Mouse (Mus musculus): ENCODE measurements around the gene Lrmp. TPM values are rescaled to one million over a fixed set of nuclear protein-coding genes. Genes with fewer than 3 reads are reported as not detected.

Lrmp gene
- polyA plus RNA-seq, 1 experiment: not detected

GRCm38 (mm10) chr6:145171892-145172606, 56.6 kb downstream of the Lrmp start:
- Histone ChIP-seq H3K36me3 (ENCODE audit: control insufficient read depth, insufficient read depth) (no peaks in the 10 kb centered on the region), H3K79me3 (ENCODE audit: low read depth) (no peaks in the 10 kb centered on the region), H3K27me3 (ENCODE audit: control insufficient read depth, insufficient read depth, insufficient read length) (peaks cover 6% of the 10 kb centered on the region), H3K79me2 (ENCODE audit: control insufficient read depth, insufficient read depth) (no peaks in the 10 kb centered on the region), H3ac (ENCODE audit: control insufficient read depth, insufficient read length, low read depth) (no peak overlapping the region), H3K4me3 (ENCODE audit: insufficient read depth, poor library complexity, severe bottlenecking) (no peak overlapping the region)
- no peak for TF ChIP-seq MYOG (IDR thresholded peaks at IDR 0.05; ENCODE audit: control insufficient read depth, extremely low read depth, insufficient read length)
- TF ChIP-seq MAX (IDR thresholded peaks at IDR 0.05): no peak
- no peak for TF ChIP-seq FOSL1 (IDR thresholded peaks at IDR 0.05; ENCODE audit: insufficient read depth, low read length, poor library complexity, severe bottlenecking)
- TF ChIP-seq CTCF (IDR thresholded peaks at IDR 0.05; ENCODE audit: control insufficient read depth, insufficient read depth, insufficient read length): no peak
- no peak for TF ChIP-seq USF1 (IDR thresholded peaks at IDR 0.05; ENCODE audit: low read depth)
- TF ChIP-seq CEBPB (IDR thresholded peaks at IDR 0.05; ENCODE audit: low read depth): no peak
- TF ChIP-seq MYOD1 (IDR thresholded peaks at IDR 0.05; ENCODE audit: control insufficient read depth, insufficient read length, low read depth): no peak

- H3K79me2 ChIP-seq (ENCODE audit: control insufficient read depth, insufficient read depth): no peaks in the 10 kb centered on the region
- no peak for TF ChIP-seq USF1 (IDR thresholded peaks at IDR 0.05; ENCODE audit: low read depth)
- no peak for TF ChIP-seq CEBPB (IDR thresholded peaks at IDR 0.05; ENCODE audit: low read depth)
- no peak for TF ChIP-seq MYOG (IDR thresholded peaks at IDR 0.05; ENCODE audit: control insufficient read depth, extremely low read depth, insufficient read length)
- no peak for TF ChIP-seq FOSL1 (IDR thresholded peaks at IDR 0.05; ENCODE audit: insufficient read depth, low read length, poor library complexity, severe bottlenecking)
- H3ac ChIP-seq (ENCODE audit: control insufficient read depth, insufficient read length, low read depth): no peak overlapping the region
- H3K27me3 ChIP-seq (ENCODE audit: control insufficient read depth, insufficient read depth, insufficient read length): no peaks in the 10 kb centered on the region
- no peaks in the 10 kb centered on the region for H3K79me3 ChIP-seq (ENCODE audit: low read depth)
- H3K4me3 ChIP-seq (ENCODE audit: insufficient read depth, poor library complexity, severe bottlenecking): no peak overlapping the region
- no peaks in the 10 kb centered on the region for H3K36me3 ChIP-seq (ENCODE audit: control insufficient read depth, insufficient read depth)
Measured at GRCm38 (mm10) chr6:145173781-145174191, 58.3 kb downstream of the Lrmp start.

GRCm38 (mm10) chr6:145175571-145175981, 60.1 kb downstream of the Lrmp start:
- H3K36me3 ChIP-seq (ENCODE audit: control insufficient read depth, insufficient read depth): no peaks in the 10 kb centered on the region
- H3K79me2 ChIP-seq (ENCODE audit: control insufficient read depth, insufficient read depth): no peaks in the 10 kb centered on the region
- TF ChIP-seq MAX (IDR thresholded peaks at IDR 0.05) (no peak), CTCF (IDR thresholded peaks at IDR 0.05; ENCODE audit: control insufficient read depth, insufficient read depth, insufficient read length) (no peak), MYOD1 (IDR thresholded peaks at IDR 0.05; ENCODE audit: control insufficient read depth, insufficient read length, low read depth) (no peak), USF1 (IDR thresholded peaks at IDR 0.05; ENCODE audit: low read depth) (no peak), CEBPB (IDR thresholded peaks at IDR 0.05; ENCODE audit: low read depth) (no peak)
- H3K79me3 ChIP-seq (ENCODE audit: low read depth): no peaks in the 10 kb centered on the region
- H3K4me3 ChIP-seq (ENCODE audit: insufficient read depth, poor library complexity, severe bottlenecking): no peak overlapping the region
- no peak overlapping the region for H3ac ChIP-seq (ENCODE audit: control insufficient read depth, insufficient read length, low read depth)
- no peaks in the 10 kb centered on the region for H3K27me3 ChIP-seq (ENCODE audit: control insufficient read depth, insufficient read depth, insufficient read length)

- no peaks in the 10 kb centered on the region for H3K36me3 ChIP-seq (ENCODE audit: control insufficient read depth, insufficient read depth)
- no peaks in the 10 kb centered on the region for H3K27me3 ChIP-seq (ENCODE audit: control insufficient read depth, insufficient read depth, insufficient read length)
- no peaks in the 10 kb centered on the region for H3K79me3 ChIP-seq (ENCODE audit: low read depth)
- no peak overlapping the region for H3K4me3 ChIP-seq (ENCODE audit: insufficient read depth, poor library complexity, severe bottlenecking)
- TF ChIP-seq FOSL1 (IDR thresholded peaks at IDR 0.05; ENCODE audit: insufficient read depth, low read length, poor library complexity, severe bottlenecking) (no peak), USF1 (IDR thresholded peaks at IDR 0.05; ENCODE audit: low read depth) (no peak), MYOD1 (IDR thresholded peaks at IDR 0.05; ENCODE audit: control insufficient read depth, insufficient read length, low read depth) (no peak), MAX (IDR thresholded peaks at IDR 0.05) (no peak), CEBPB (IDR thresholded peaks at IDR 0.05; ENCODE audit: low read depth) (no peak), CTCF (IDR thresholded peaks at IDR 0.05; ENCODE audit: control insufficient read depth, insufficient read depth, insufficient read length) (no peak), MYOG (IDR thresholded peaks at IDR 0.05; ENCODE audit: control insufficient read depth, extremely low read depth, insufficient read length) (no peak)
- no peak overlapping the region for H3ac ChIP-seq (ENCODE audit: control insufficient read depth, insufficient read length, low read depth)
- H3K79me2 ChIP-seq (ENCODE audit: control insufficient read depth, insufficient read depth): no peaks in the 10 kb centered on the region
Measured at GRCm38 (mm10) chr6:145176474-145176873, 61.0 kb downstream of the Lrmp start.

- Histone ChIP-seq H3K79me3 (ENCODE audit: low read depth) (no peaks in the 10 kb centered on the region), H3ac (ENCODE audit: control insufficient read depth, insufficient read length, low read depth) (no peak overlapping the region), H3K27me3 (ENCODE audit: control insufficient read depth, insufficient read depth, insufficient read length) (no peaks in the 10 kb centered on the region), H3K4me3 (ENCODE audit: insufficient read depth, poor library complexity, severe bottlenecking) (no peak overlapping the region), H3K79me2 (ENCODE audit: control insufficient read depth, insufficient read depth) (no peaks in the 10 kb centered on the region), H3K36me3 (ENCODE audit: control insufficient read depth, insufficient read depth) (no peaks in the 10 kb centered on the region)
- TF ChIP-seq CTCF (IDR thresholded peaks at IDR 0.05; ENCODE audit: control insufficient read depth, insufficient read depth, insufficient read length) (peak; percentile 36), CEBPB (IDR thresholded peaks at IDR 0.05; ENCODE audit: low read depth) (no peak)
Measured at GRCm38 (mm10) chr6:145179665-145180064, 64.2 kb downstream of the Lrmp start.

- H3K36me3 ChIP-seq (ENCODE audit: control insufficient read depth, insufficient read depth): no peaks in the 10 kb centered on the region
- H3K79me3 ChIP-seq (ENCODE audit: low read depth): no peaks in the 10 kb centered on the region
- no peak overlapping the region for H3ac ChIP-seq (ENCODE audit: control insufficient read depth, insufficient read length, low read depth)
- H3K27me3 ChIP-seq (ENCODE audit: control insufficient read depth, insufficient read depth, insufficient read length): no peaks in the 10 kb centered on the region
- no peak overlapping the region for H3K4me3 ChIP-seq (ENCODE audit: insufficient read depth, poor library complexity, severe bottlenecking)
- no peaks in the 10 kb centered on the region for H3K79me2 ChIP-seq (ENCODE audit: control insufficient read depth, insufficient read depth)
- TF ChIP-seq MYOD1 (IDR thresholded peaks at IDR 0.05; ENCODE audit: control insufficient read depth, insufficient read length, low read depth): no peak
- no peak for TF ChIP-seq CTCF (IDR thresholded peaks at IDR 0.05; ENCODE audit: control insufficient read depth, insufficient read depth, insufficient read length)
Measured at GRCm38 (mm10) chr6:145182044-145182443, 66.6 kb downstream of the Lrmp start.
